Mouse (Mus musculus): ENCODE measurements around the gene Itga8.

Itga8 gene

DNA sequence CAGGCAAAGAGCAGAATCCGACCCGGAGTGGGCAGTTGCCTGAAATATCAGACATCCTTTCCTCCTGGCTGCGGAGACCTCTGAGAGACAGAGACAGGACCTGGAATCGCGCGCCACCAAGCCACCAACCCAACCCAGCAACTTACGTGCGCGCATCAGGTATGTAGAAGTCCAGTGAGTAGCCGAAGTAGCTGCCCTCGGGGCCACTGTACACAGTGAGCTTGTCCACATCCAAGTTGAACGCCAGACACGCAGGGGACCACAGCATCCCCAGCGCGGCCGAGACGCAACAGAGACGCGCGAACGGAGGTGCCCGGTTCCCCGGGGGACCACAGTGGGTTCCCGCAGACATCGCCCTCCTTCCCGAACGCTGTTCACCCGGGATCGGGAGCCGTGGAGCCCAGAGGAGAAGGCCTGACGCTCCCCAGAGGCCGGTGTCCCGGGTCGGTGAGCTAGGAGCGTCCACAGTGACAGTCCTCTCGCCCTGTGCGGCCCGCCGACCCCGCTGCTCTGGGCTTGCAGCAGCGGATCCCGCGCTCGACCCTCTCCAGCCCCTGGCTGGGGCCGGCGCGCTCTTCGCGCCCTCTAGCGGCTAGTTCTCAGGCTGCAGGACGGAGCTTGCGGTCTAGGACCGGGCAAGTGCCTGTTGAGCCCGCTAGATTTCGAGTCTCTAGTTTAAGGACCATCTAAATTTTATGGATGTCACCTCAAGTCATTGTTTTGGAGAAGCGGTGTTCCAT lies at the start of gene Itga8:
Gene Itga8, minus strand, starts transcription at position 492 of the 740 bp plus-strand sequence.
- DNase-seq: peak; percentile 64 to 65

DNA sequence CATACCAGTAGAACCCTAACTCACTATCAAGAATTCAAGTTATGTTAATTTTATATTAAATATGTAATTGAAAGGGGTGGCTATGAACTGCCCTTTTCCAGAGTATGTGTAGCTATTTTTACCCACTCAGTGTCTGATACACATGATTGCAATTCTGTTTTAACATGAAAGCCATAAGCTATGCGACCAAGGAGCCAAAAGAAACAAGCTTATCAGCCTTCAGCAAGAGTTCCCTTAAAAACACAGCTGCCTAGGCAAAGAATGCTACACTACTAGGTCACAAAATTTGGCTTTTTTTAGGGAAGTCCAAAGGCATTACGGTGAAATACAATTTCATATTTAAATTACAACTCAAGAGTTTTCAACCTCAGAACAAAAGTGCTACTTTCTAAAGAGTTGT lies 47.2 kb upstream of the Itga8 start:
- DNase-seq: no peak

DNA sequence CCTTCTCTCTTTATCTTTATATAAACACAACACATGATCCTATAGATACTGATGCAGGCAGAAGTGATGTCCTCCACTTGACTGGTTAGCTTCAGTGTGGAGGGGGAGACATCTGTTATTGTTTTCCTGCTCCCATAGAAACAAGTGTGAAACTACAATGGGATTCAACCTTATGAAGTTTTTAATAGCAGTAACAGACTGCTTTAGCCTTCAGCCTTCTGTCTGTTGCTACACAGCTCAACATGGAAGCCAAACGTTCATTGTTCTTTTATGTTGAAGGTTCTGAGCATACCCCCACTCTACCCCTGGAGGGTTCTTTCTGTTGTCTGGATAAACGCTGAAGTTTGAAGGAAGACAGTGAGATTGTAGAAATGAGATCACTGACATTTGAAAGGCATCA lies 30.2 kb upstream of the Itga8 start:
- DNase-seq: no peak

DNA sequence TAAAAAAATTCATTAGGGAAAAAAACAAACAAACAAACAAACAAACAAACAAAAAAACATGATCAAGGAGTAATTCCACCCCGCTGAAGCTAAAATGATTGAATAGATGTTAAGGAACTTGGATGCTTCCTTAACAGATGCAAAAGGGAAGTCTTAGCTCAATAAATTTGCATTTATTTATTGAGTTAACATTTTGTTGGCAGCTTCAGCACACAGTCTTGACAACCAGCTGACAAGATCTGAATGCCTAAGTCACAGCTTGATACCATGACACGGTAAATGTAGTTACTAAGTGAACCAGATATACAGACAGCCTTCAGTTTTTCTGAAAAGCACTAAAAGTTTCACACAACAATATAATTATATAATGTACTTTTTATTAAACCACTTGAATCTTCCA lies 27.9 kb upstream of the Itga8 start:
- no peak for DNase-seq

DNA sequence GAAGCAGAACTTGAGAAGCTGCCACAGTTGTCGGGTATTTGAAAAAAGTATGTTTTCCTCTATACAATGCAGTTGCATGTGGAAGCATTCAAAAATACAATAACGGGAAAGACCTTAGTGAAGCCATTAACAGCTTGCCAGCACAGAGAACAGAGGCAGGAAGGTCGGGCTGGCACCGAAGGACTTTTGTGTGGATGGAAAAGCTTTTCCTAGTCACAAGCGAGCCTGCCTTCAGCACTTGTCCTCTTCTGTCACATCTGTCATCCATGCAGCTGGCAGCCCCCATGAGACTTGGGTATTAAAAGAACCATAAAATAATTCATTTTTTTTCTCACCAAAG lies 27.3 kb upstream of the Itga8 start:
- no peak for DNase-seq

DNA sequence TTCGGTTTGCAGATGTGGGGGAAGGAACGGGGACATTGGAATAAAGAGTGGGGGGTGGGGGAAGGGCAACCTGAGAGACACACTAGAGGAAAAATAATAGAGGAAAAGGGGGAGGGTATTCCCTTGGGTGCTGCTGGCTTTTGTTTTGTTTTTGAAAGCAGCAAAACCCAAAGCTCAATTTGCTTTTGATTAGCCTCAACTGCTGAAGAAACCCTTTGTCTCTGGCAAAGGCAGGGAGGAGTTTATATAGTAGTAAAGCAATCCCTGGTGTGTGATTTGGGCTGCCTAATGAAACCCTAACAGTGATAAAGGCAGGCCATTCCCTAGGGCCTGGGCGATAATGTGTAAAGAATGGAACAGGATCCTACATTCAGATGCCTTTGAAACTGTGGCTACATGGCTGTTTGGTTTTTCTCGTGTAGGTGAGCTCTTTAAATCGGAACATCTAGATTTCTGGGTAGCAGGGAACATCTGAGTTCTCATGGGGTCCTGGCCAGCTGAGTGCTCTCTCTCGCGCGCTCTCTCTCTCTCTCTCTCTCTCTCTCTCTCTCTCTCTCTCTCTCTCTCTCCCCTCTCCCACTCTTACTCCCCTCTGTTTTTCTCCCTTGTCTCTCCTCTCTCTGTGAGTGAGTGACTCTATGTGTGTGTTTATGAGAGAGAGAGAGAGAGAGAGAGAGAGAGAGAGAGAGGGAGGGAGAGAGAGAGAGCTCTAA lies 26.8 kb upstream of the Itga8 start:
- DNase-seq: no peak

DNA sequence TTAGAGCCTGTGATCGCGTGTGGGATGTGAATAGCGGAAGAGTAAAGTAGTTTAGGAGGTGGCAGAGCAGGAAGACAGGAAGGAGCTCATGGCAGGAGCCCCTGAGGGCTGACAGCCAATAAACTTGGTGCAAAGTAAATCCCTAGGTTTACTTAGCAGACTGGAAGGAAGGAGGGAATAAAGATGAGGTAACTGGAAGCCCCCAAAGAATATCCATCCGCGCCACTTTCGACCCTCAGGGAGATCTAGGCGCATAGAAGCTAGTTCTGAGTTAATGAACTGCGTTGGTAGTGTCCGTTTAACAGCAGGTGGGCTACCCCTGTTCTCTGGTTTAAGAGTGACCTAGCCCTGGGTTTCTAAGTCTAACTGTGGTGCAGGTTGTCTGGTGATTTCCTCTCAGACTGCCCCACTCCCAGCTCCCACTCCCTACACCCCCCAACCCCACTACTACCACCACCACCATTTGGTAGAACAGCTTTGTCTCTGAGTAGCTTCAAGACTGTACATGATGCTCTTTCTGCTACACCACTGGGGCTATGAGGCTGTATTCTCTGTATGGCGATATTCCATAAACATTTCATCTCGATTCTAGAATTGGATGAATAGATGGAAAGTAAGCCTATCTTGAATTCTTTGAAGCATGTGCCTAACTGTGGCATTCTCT lies 26.1 kb upstream of the Itga8 start:
- DNase-seq: no peak

DNA sequence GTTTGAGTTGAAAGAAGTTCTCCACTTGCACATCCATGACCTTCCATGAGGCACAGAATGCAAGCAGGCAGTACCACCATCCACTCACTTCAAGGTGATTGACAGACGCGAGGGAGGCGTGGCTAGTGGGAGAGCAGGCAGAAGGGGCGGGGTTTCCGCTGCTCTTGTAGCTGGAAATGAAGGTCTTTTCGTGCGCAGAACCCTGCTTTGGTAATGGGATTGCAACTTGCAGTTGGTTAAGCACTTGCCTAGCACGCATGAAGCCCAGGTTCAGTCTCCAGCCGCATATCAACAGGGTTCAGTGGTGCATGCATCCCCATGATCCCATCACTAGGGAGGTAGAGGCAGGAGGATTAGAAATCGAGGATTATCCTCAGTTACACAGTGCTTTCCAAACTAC lies 25.5 kb upstream of the Itga8 start:
- DNase-seq: peak; percentile 22 to 33

DNA sequence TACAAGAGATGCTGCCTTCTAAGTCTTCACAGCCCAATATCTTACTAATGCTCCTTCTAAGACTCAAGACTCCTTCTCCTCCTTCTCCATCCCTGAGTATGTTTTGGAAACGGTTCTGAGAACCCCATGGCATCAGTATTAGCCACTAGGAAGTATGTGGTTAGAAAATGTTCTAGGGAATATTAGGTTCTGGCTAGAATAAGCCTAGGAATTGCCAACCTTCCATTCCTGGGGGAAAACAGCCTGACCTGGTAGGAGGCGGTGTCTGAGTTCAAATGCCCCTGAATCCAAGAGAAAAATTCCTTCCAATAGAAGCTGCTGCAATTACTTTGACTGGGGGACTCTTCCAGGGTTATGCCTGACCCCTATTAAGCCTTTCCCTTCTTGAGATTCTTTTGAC lies 24.1 kb upstream of the Itga8 start:
- peak in 1 of 2 experiments; percentile 6 for DNase-seq

DNA sequence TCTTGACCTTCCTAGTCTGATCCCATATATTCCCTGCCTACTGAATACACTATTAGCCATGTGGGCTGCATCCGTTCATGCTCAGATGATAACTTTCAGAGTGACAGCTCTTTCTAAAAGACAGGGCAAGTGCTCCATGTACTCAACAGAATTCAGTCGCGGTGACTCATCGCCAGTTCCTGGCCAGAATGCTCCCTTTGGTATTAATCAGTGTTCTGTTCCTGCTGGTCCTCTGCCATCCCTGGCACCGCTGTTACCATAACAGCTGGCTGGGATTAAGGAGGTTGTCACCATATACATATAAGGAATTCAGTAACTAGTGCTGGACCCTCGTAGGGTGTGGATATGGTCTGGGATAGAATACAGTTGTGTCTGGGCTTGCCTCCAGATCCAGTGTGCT lies 23.7 kb upstream of the Itga8 start:
- peak; percentile 69 to 73 for DNase-seq

DNA sequence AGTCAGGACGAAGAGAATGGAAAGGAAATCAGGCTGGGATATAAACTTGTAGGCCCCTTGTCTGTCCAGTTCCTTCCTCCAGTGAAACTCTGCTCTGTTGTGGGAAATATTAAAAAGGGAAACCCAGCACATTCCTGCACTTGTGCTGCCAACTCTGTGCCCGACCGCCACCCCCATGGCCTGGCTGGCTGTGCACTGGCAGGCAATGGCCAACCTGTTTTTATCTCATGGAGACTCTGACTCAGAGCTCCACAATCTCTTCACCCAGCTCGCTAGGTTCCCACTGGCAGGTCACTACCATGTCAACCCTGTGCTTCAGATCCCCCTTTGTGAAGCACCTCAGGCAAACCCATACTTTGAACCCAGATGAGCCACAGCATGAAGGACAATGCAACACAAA lies 19.2 kb upstream of the Itga8 start:
- DNase-seq: no peak

DNA sequence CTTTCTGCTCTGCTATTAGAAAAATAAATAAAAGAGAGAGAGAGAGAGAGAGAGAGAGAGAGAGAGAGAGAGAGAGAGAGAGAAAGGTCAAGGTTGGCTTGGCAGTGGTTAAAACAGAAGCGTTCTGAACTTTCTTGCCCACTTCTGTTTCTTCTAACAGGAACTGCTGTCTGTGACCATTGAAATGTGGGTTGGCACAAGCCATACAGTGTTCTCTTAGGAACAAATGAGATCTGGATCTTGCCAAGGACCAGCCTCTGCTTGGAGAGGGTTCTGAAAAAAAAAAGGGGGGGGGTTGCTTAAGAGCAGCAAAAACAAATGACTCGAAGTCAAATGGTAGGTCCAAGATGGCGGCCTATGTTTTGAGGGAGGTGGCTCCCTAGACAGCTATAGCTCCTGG lies 17.0 kb upstream of the Itga8 start:
- DNase-seq: no peak

DNA sequence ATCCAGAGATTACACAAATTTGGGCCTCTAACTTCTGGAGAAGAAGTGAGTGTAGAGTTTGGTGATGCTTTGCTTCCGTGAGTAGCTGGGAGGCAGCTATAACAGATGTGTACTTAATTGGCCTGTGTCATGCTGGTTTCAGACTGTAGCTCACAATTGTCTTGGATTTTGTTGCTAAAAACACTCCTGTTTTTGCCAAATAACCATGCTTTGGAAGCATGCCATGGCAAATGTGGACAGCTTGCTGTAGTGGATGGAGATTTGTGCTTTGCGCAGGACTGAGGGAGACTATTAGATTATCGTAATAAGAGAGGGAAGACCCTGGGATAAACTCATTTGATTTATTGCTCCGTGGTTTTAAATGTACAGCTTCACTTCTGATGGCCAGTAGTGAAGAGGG lies 16.3 kb upstream of the Itga8 start:
- DNase-seq: peak in 1 of 2 experiments; percentile 19

DNA sequence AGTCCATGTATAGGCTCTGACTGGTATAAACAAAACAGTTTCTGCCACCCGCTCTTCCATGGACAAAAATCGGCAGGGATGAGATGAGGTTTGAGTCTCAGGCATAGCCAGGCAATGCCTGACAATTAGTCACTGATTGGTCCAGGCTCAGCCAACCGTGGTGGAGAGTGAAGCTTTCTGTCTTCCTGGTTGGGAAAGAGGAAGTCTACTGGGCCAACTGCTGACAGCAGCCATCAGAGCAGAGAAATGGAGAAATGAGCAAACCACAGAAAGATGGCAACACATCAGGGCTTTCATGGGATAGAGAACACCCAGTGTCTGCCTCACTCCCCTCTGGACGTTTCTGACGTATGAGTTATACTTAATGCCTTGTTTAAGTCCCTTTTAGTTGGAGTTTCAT lies 15.6 kb upstream of the Itga8 start:
- peak; percentile 52 to 57 for DNase-seq

DNA sequence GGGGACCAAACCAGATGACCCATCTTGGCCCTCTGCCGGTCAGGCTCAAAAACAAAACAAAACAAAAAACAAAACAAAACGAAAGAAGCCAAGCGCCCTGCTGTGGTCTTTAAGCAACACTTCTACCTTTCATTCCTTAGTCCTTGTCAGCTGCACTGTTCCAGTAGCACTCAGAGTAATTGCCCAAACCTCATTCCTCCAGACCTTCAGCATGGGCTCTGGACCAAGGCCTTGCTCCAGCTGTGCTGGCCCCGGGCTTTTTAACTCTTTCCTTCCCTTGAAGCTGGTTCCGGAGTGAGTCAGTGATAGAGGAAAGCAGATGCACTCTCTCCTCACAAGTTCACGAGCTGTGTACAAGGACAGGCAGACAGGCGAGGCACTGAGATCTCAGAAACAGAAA lies 14.6 kb upstream of the Itga8 start:
- DNase-seq: peak; percentile 24 to 51

DNA sequence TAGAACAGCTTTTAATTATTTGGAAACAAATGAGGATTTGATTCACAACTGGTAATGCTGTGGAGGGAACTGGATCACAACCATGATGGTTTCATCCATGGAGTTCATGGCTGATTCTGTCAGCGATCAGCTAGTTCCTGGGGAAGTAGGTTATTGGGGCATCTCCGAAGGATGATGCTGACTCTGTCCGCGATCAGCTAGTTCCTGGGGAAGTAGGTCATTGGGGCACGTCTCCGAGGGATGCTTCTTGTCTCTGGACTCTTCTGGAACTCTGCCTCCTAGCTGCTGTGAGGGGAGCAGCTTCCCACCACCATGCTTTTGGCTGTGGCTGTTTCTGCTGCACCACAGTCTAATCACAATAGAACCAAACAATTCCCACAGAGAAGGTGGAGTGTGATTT lies 12.3 kb upstream of the Itga8 start:
- no peak for DNase-seq

DNA sequence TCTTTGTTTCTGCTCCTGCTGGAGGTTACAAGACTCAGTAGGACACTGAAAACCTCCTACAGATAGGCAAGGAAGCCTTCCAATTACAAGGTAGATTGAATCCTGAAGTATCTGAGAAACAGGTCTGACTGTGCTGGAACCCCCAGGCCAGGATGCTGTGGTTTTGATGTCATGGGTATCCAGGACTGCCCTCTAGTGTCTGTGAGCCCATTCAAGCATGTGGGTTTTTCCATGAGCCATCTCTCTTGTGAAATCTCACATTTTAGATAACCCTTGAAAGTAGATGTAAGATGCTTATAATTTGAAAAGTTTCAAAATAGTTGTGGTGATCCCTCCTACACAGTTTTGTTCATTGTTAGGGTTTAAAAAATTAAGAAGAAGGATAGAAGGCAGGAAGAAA lies 6.7 kb upstream of the Itga8 start:
- DNase-seq: no peak

DNA sequence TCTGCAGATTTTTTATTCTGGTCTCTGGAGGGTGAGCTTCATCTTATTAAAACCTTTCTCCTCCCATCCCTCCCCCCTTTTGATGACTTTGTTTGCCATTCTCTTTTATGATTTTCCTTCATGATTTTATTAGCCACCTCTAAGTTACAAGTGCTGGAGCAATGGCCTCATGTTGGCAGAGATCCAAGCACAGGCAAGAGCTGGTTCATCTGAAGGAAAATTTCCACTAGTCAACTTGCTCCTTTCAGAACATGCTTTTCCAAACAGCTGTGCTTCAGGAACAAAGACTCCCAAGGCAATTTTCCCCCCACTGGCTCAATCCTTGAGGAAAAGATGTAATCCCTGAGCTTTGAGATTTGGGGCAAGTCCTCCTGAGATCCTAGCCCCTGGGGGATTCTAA lies 5.6 kb upstream of the Itga8 start:
- DNase-seq: peak in 1 of 2 experiments; percentile 39

DNA sequence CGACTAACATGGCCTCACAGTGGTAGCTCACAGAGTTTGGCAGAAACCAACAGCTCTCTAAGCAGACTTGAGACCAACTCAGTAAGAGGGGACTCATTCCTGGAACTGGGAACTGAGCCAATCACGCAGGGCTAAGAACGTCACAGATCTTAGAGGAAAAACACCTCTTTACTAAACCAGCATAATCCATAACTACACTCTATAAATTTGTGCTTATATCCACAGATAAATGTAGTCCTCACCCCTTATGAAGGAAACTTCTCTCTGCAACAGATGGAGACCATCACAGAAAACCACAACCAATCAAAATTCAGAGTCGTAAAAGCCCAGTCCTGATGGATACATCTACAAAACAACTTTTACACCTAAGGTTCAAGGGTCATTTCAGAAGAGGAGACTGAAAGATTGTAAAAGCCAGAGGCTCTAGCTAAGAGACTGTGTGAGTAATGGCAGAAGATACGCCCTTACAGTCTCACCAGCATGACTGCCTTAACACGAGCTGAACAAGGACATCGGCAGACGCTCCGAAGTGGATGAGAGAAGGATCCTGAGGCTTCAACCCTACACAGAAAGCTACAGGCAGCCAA lies 3.4 kb upstream of the Itga8 start:
- no peak for DNase-seq

DNA sequence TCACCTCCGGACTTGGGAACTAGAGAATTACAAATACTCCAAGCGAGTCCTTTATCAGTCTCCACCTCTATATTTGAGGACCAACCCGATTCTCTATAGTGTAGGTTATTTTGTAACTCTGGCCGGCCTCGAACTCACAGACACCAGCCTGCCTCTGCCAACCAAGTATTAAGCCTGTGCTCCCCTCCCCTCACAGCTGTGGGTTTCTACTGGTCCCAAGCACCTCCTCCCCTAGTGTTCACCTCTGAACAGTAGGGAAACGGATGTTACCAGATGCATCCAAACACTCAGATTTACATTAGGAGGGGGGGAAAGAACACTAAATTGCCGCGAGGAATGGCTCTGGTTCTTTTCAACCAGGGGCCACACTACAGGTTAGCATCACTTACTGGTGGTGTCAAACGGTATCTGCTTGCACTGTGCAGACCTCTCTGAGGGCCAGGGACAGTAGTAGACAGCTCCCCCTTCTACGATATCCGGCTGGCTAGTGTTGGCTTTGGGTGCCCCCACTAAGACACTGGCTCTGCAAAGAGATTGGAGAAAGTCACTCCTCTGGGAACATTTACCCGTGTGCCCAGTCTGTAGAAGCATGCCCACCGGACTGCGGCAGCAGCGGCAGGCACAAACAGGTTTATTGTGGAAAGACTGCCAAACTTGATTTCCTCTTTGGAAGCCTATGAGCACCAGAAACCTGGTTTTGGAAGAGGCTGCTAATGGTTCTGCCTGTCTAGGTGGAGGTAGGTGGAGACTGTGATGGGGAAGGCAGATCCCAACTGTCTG lies 1.1 kb downstream of the Itga8 start:
- DNase-seq: no peak

DNA sequence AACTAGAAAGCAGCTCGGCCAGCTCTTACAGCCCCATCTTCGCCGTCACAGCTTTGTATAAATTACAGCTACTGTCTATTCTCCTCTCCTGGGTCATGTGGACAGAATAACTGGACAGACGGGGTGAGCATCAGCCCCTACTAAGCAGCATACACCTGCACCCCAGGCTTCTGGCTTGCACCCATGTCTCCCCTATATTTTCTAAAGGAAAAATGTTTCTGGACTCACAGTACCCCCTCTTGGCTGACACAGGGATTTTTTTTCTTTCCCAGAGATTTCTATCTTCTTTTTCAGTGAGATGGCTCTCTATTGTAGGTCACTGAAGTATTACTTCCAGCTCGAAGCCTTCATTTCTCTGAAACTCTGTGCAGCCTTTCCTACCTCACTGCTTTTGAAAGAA lies 4.4 kb downstream of the Itga8 start:
- DNase-seq: no peak

DNA sequence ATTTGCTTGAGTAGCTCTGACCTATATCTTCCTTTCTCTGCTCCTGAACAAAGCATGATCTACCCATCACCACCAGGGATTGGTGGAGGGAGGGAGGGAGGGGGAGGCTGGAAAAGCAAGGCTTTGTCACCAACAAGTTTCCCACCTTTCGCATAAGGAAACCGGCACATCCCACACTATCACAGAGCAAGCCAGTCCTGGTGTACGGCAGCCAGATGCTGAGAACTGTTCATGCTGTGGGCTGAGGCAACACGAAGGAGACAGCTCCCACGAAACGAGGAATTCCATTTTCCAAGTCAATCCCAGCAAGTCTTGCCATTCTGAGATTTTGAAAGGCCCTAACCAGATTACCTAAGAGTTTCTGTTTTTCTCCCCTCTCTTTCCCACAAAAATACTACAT lies 6.6 kb downstream of the Itga8 start:
- no peak for DNase-seq

DNA sequence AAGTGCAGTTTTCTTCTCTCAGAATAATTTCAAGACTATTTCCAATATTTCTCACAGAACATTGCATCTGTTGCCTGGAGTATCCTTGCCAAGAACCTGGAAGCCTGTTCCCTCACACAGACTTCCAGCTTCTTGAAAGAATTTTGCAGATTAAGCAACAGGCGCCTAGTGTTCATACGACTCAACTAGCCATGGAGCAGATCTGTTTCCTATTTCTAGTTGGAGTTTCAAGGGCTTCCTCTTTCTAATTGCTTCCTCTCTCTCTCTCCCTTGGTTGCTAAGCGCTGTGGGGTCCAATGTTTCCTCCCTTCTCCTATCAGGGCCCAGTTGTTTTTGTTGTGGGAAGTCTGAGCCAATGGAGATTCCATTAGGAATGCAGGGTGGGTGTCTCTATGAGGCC lies 7.7 kb downstream of the Itga8 start:
- peak in 1 of 2 experiments; percentile 18 for DNase-seq

Data from lung, adult 18-20 months (tissue).